Mouse (Mus musculus) ES-Bruce4 (cell line): ENCODE results near the gene Bptf.

ENCODE experiments used
- CTCF ChIP-seq: IDR thresholded peaks from one replicate; pipeline ENCODE4 v1.8.1; 2011; ENCODE audit warnings: low read depth, low read length
- EP300 ChIP-seq: IDR thresholded peaks from 2 replicates; pipeline ENCODE4 v1.6.1; 2011; ENCODE audit warnings: low read depth, low read length; ENCODE audit not compliant: insufficient read depth
- POLR2A ChIP-seq: IDR thresholded peaks from one replicate; pipeline ENCODE4 v1.8.1; 2011; ENCODE audit warnings: low read length; ENCODE audit not compliant: insufficient read depth

DNA sequence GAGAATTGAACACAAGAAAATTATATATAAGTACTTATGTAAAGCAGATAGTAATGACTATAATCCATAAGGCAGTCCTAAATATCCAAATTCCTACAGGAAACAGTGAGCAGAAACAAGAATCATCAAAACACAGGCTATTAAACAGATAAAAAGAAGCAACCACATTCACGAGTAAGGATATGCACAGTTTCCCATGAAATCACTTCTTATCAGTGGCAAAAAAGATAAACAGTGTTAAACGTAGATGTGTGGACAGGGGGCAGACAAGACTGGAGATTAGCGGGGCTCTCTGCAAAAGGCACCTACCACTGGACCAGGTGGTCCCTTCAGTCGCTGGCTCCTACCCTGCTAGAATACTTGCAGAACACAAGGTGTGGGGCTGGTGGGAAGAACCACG lies 46.1 kb downstream of the Bptf start:
- TF ChIP-seq POLR2A: no peak
- TF ChIP-seq CTCF: no peak
- no peak for TF ChIP-seq EP300
